Mouse (Mus musculus): ENCODE results near the gene Olfr284. TPM values are rescaled to one million over a fixed set of nuclear protein-coding genes. Genes with fewer than 3 reads are reported as not detected.

Gene Olfr284
- polyA plus RNA-seq, 1 experiment from 2014 or later = not detected

Other genes starting within 250 kb of the Olfr284 start
- 79.8 and 81.8 TPM in 2 replicates for gene Pfkm, start 248.4 kb downstream of the Olfr284 start, polyA plus RNA-seq (2014; fragmentation: Nextera tagmentation; extraction: Ambion mirVana)
- gene Senp1, start 247.2 kb downstream of the Olfr284 start, polyA plus RNA-seq (2014; fragmentation: Nextera tagmentation; extraction: Ambion mirVana) = 22.1 and 25.1 TPM in 2 replicates
- 66.7 and 74.0 TPM in 2 replicates for gene Asb8, start 175.4 kb downstream of the Olfr284 start, polyA plus RNA-seq (2014; fragmentation: Nextera tagmentation; extraction: Ambion mirVana)
- 85.9 and 117 TPM in 2 replicates for gene Ccdc184, start 173.8 kb downstream of the Olfr284 start, polyA plus RNA-seq (2014; fragmentation: Nextera tagmentation; extraction: Ambion mirVana)
- gene Olfr288, start 145.4 kb downstream of the Olfr284 start, polyA plus RNA-seq (2014; fragmentation: Nextera tagmentation; extraction: Ambion mirVana) = not detected in 2 replicates
- not detected in 2 replicates for gene Gm44579, start 120.0 kb downstream of the Olfr284 start, polyA plus RNA-seq (2014; fragmentation: Nextera tagmentation; extraction: Ambion mirVana)
- 0.12 TPM in 1 of 2 replicates, not detected in the other for gene Olfr287, start 119.9 kb downstream of the Olfr284 start, polyA plus RNA-seq (2014; fragmentation: Nextera tagmentation; extraction: Ambion mirVana)
- not detected in 2 replicates for gene Olfr286, start 106.5 kb downstream of the Olfr284 start, polyA plus RNA-seq (2014; fragmentation: Nextera tagmentation; extraction: Ambion mirVana)
- not detected in 2 replicates for gene H1fnt, start 83.7 kb downstream of the Olfr284 start, polyA plus RNA-seq (2014; fragmentation: Nextera tagmentation; extraction: Ambion mirVana)
- 13.1 and 13.2 TPM in 2 replicates for gene Zfp641, start 44.8 kb downstream of the Olfr284 start, polyA plus RNA-seq (2014; fragmentation: Nextera tagmentation; extraction: Ambion mirVana)
- gene Olfr285, start 23.6 kb downstream of the Olfr284 start, polyA plus RNA-seq (2014; fragmentation: Nextera tagmentation; extraction: Ambion mirVana) = not detected in 2 replicates
- gene Olfr283, start 40.0 kb upstream of the Olfr284 start, polyA plus RNA-seq (2014; fragmentation: Nextera tagmentation; extraction: Ambion mirVana) = not detected in 2 replicates
- gene Olfr282, start 90.2 kb upstream of the Olfr284 start, polyA plus RNA-seq (2014; fragmentation: Nextera tagmentation; extraction: Ambion mirVana) = not detected in 2 replicates
- gene Olfr281, start 111.6 kb upstream of the Olfr284 start, polyA plus RNA-seq (2014; fragmentation: Nextera tagmentation; extraction: Ambion mirVana) = not detected in 2 replicates
- gene OR5BS1P, start 128.9 kb upstream of the Olfr284 start, polyA plus RNA-seq (2014; fragmentation: Nextera tagmentation; extraction: Ambion mirVana) = not detected in 2 replicates
- not detected in 2 replicates for gene Lalba, start 141.7 kb upstream of the Olfr284 start, polyA plus RNA-seq (2014; fragmentation: Nextera tagmentation; extraction: Ambion mirVana)
- not detected in 2 replicates for gene Olfr279, start 151.4 kb upstream of the Olfr284 start, polyA plus RNA-seq (2014; fragmentation: Nextera tagmentation; extraction: Ambion mirVana)
- 99.6 and 105 TPM in 2 replicates for gene Kansl2, start 193.3 kb upstream of the Olfr284 start, polyA plus RNA-seq (2014; fragmentation: Nextera tagmentation; extraction: Ambion mirVana)
- gene Ccnt1, start 229.9 kb upstream of the Olfr284 start, polyA plus RNA-seq (2014; fragmentation: Nextera tagmentation; extraction: Ambion mirVana) = 70.7 and 72.0 TPM in 2 replicates
- gene 4930415O20Rik, start 230.0 kb upstream of the Olfr284 start, polyA plus RNA-seq (2014; fragmentation: Nextera tagmentation; extraction: Ambion mirVana) = 0.40 TPM in 1 of 2 replicates, not detected in the other

All from neural tube, embryonic 14.5 days (tissue).